ENCODE assay signal across 16 mouse cellular contexts in the genomic region with DNA sequence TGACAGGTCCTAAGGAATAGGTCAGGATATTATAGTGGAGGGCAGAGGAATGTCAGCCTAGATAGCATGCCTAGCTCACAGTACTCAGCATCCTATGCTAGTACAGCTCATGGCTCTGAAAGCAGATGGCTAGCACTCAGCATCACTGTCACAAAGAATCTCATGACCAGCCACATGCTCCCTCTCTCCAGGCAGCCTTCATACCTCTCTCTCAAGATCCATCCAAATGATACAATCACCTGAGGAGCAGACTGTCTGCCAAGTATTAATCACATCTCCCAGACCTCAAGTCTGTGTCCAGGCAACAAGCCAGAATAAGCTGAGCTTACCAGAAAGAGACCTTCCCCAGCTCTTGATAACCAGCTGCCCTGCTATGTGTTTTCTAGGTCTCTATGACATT.
DNase-seq lines count a peak whose midpoint lies in the region; ATAC-seq lines count a peak whose summit lies in the region.
"Had no signal": no experiment of that assay in that cellular context is flagged by ENCODE, and none has a peak within 500 bp of the region (broad histone marks: within the 10 kb centered on the region; RNA-seq: fewer than 3 reads in every experiment).

No protein-coding gene starts in this region.

- no peak overlapping the region for H3K4me3 ChIP-seq in hindbrain, embryonic 16.5 days (ENCODE audit: low read length)
- no peak overlapping the region for H3K4me3 ChIP-seq in hindbrain, embryonic 12.5 days
- H3K4me3 ChIP-seq: embryonic facial prominence, embryonic 12.5 days; forebrain, embryonic 15.5 days; heart, embryonic 12.5 days had no signal

- H3K4me2 ChIP-seq in hindbrain, embryonic 16.5 days (ENCODE audit: low read length), result no peak overlapping the region
- no peak overlapping the region for H3K4me2 ChIP-seq in hindbrain, embryonic 12.5 days (replicated peaks)
- H3K4me2 ChIP-seq: embryonic facial prominence, embryonic 12.5 days; forebrain, embryonic 15.5 days; heart, embryonic 12.5 days had no signal

- H3K27ac ChIP-seq in hindbrain, embryonic 16.5 days (ENCODE audit: low read depth, low read length), result no peak overlapping the region
- no peak overlapping the region for H3K27ac ChIP-seq in hindbrain, embryonic 12.5 days
- H3K27ac ChIP-seq: embryonic facial prominence, embryonic 12.5 days; forebrain, embryonic 15.5 days had no signal

- DNase-seq in cerebellum, adult 18-20 months, result peak; percentile 7 to 22
- DNase-seq in brain, adult 2 months (ENCODE audit: low read depth, low spot score), result peak; percentile 32
- peak; percentile 91 to 92 for DNase-seq in cerebellum, postnatal 10 days
- no peak for DNase-seq in ovary, postnatal 36 days (ENCODE audit: low spot score)
- DNase-seq in spleen, postnatal 10 days (ENCODE audit: low spot score in 2 of 2), result no peak
- DNase-seq: adrenal gland, postnatal 10 days; gastrocnemius, postnatal 10 days; kidney, adult 8-10 months had no signal

- no peak overlapping the region for H3K9ac ChIP-seq in hindbrain, embryonic 16.5 days (ENCODE audit: low read depth, low read length)
- H3K9ac ChIP-seq in hindbrain, embryonic 12.5 days, result no peak overlapping the region
- H3K9ac ChIP-seq: embryonic facial prominence, embryonic 12.5 days; forebrain, embryonic 15.5 days; heart, embryonic 12.5 days had no signal

- H3K4me1 ChIP-seq in hindbrain, embryonic 16.5 days (ENCODE audit: control insufficient read depth, insufficient read depth, low read depth, low read length), result no peaks in the 10 kb centered on the region
- H3K4me1 ChIP-seq in hindbrain, embryonic 12.5 days, result no peaks in the 10 kb centered on the region
- H3K4me1 ChIP-seq: embryonic facial prominence, embryonic 12.5 days; forebrain, embryonic 15.5 days; heart, embryonic 12.5 days had no signal

- no peaks in the 10 kb centered on the region for H3K36me3 ChIP-seq in hindbrain, embryonic 16.5 days (ENCODE audit: control insufficient read depth, insufficient read depth, low read length)
- H3K36me3 ChIP-seq in hindbrain, embryonic 12.5 days, result no peaks in the 10 kb centered on the region
- H3K36me3 ChIP-seq: embryonic facial prominence, embryonic 12.5 days; forebrain, embryonic 15.5 days; heart, embryonic 12.5 days had no signal

- no peaks in the 10 kb centered on the region for H3K27me3 ChIP-seq in hindbrain, embryonic 16.5 days (replicated peaks; ENCODE audit: control insufficient read depth, insufficient read depth, low read length)
- H3K27me3 ChIP-seq in hindbrain, embryonic 12.5 days, result no peaks in the 10 kb centered on the region
- H3K27me3 ChIP-seq: embryonic facial prominence, embryonic 12.5 days; forebrain, embryonic 15.5 days; heart, embryonic 12.5 days had no signal

- ATAC-seq in cerebellum, adult (ENCODE audit: insufficient number of reproducible peaks, low FRiP score, low TSS enrichment), result no peak
- ATAC-seq in hindbrain, embryonic 16.5 days, result peak; percentile 90
- ATAC-seq in hindbrain, embryonic 12.5 days (ENCODE audit: low FRiP score), result no peak
- ATAC-seq: forebrain, embryonic 15.5 days; inflammation-experienced regulatory T-cells, adult 6 months; intestine, postnatal 0 days had no signal

- no peaks in the 10 kb centered on the region for H3K9me3 ChIP-seq in hindbrain, embryonic 16.5 days (ENCODE audit: control insufficient read depth, low read length)
- H3K9me3 ChIP-seq in hindbrain, embryonic 12.5 days (replicated peaks), result no peaks in the 10 kb centered on the region
- H3K9me3 ChIP-seq: embryonic facial prominence, embryonic 12.5 days; forebrain, embryonic 15.5 days; heart, embryonic 12.5 days had no signal

Comparison
In these comparisons a context has a peak if more than half of its experiments do, and no peak if none do; other contexts are left out.
1. DNase-seq: peak in cerebellum, adult 18-20 months (2 of 2), brain, adult 2 months (single experiment) and cerebellum, postnatal 10 days (2 of 2); none in ovary, postnatal 36 days (single experiment) and spleen, postnatal 10 days (0 of 2).